Mouse (Mus musculus) bone marrow macrophage, adult 2 months (primary cell): ENCODE data around the gene Col18a1.

ENCODE experiments used
- CTCF ChIP-seq: IDR thresholded peaks from 2 replicates; pipeline ENCODE4 v1.5.1; 2012; ENCODE audit warnings: low read depth, mild to moderate bottlenecking, low read length, moderate library complexity
- POLR2A ChIP-seq: IDR thresholded peaks from 2 replicates; pipeline ENCODE4 v1.6.1; 2012; ENCODE audit warnings: mild to moderate bottlenecking, low read depth, low read length, borderline replicate concordance

GRCm38 (mm10) chr10:77165963-77166717 lies at the start of gene Col18a1:
- TF ChIP-seq POLR2A = no peak
- no peak for TF ChIP-seq CTCF
